Mouse (Mus musculus) brown adipose tissue, adult 24 weeks (tissue): ENCODE measurements around the gene Gtpbp2. TPM values are rescaled to one million over a fixed set of nuclear protein-coding genes. Genes with fewer than 3 reads are reported as not detected.

Experiments
- H3K27ac ChIP-seq: fragments of 200-500 bp; replicated peaks from 2 replicates; pipeline ENCODE4 v1.5.1; 2012; ENCODE audit warnings: low read depth, mild to moderate bottlenecking, low read length
- H3K4me1 ChIP-seq: fragments of 200-500 bp; 2 replicates; pipeline ENCODE4 v1.6.1; 2012; ENCODE audit warnings: low read length, mixed read lengths; ENCODE audit not compliant: control insufficient read depth, insufficient read depth, insufficient read length
- H3K4me3 ChIP-seq: fragments of 200-500 bp; 2 replicates; pipeline ENCODE4 v1.5.1; 2012; ENCODE audit warnings: low read depth, mild to moderate bottlenecking, low read length, moderate library complexity; ENCODE audit not compliant: insufficient read depth
- polyA plus RNA-seq: library from polyadenylated mRNA; stranded (reverse); fragments of >200 nt; gene quantifications from 2 replicates; pipeline ENCODE4 v1.2.4, GENCODE M21; 2012; ENCODE audit not compliant: missing spikeins, insufficient read depth, insufficient read length

The Gtpbp2 gene
- polyA plus RNA-seq, result 19.3 and 23.4 TPM in 2 replicates

DNA sequence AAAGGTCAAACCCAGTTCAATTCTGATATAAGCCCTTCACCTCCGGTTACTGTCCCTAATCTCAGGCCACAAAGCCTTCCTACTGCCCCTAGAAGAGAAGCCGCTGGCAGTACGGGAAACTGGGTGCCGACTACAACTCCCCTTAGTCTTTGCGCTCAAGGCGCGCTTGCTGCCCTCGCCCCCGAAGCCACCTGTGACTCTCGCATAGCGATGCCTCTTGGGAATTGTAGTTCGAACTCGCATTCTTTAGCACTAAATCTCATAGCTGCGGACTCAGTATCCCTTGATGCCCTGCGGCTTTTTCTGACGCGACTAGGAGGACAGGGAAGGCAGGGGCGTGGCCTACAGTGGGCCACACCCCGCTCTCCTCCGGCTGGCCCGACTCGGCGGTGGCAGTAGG lies at the start of gene Gtpbp2:
Gene Gtpbp2, plus strand, starts transcription at position 347 of the 400 bp plus-strand sequence.
- H3K27ac ChIP-seq, result peak within 1 kb of the TSS; percentile 99
- peaks cover 16% of the 10 kb centered on the region for H3K4me1 ChIP-seq
- peak within 1 kb of the TSS; percentile 83 for H3K4me3 ChIP-seq

DNA sequence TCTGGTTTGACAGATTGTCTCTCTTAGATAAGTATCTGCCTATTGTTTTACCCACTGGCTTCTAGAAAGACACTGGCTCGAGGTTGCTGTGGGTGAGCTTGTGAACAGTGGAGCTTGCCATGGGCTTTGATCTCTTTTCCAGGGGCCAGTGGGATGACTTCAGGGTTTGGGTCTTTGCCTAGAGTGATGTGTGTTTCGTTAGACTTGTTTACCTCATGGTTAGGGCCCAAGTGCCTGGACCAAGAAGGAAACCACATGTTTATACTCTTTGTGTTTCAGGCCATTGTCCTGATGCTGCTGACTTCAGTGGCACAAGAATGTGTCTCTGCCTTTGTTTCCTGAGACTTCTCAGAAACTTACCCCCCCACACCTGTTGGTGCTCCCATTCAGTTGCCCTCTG lies 45.3 kb upstream of the Gtpbp2 start:
- no peak overlapping the region for H3K27ac ChIP-seq
- H3K4me1 ChIP-seq, result 0 out of 2 replicates have a peak, but pooled peaks cover 5% of the 10 kb centered on the region
- no peak overlapping the region for H3K4me3 ChIP-seq

DNA sequence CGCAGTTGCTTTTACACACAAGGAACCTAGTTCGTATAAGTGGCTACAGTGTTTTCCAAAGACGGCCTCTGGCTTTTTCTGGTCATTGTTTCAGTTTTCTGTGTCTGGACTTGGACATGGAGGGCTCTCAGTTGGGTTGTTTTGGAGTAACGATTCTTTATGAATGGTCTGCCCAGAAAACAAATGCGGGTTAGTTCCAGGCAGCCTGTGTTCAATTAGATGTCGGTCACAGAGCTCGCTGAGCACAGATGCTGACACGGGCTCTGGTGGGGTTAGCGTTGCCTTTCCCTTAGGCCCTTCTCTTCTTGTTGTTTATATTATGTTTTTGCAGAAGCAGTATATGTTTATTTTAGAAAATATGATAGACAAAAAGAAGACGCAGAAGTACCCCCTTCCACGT lies 44.7 kb upstream of the Gtpbp2 start:
- H3K4me1 ChIP-seq, result 0 out of 2 replicates have a peak, but pooled peaks cover 5% of the 10 kb centered on the region
- H3K27ac ChIP-seq, result no peak overlapping the region
- H3K4me3 ChIP-seq, result no peak overlapping the region

DNA sequence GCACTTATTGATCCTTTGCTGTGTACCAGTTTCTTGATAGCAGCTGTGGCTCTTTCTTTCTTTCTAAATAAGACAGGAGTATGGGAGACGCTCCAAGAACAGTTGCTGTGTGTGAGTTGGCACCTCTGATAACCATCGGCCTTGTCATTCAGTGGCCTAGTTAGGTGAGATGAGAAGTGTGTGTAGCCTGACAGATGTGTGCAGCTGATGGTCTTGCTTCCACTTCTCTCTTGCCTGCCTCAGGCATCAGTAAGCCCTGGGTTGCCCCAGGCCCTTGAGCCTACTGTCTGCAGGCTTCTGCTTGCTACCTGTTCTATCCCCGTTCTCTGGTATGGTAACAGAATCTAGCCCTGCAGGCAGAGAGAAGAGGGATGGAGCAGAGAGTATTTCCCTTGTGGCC lies 44.0 kb upstream of the Gtpbp2 start:
- H3K4me3 ChIP-seq, result no peak overlapping the region
- 0 out of 2 replicates have a peak, but pooled peaks cover 5% of the 10 kb centered on the region for H3K4me1 ChIP-seq
- no peak overlapping the region for H3K27ac ChIP-seq

DNA sequence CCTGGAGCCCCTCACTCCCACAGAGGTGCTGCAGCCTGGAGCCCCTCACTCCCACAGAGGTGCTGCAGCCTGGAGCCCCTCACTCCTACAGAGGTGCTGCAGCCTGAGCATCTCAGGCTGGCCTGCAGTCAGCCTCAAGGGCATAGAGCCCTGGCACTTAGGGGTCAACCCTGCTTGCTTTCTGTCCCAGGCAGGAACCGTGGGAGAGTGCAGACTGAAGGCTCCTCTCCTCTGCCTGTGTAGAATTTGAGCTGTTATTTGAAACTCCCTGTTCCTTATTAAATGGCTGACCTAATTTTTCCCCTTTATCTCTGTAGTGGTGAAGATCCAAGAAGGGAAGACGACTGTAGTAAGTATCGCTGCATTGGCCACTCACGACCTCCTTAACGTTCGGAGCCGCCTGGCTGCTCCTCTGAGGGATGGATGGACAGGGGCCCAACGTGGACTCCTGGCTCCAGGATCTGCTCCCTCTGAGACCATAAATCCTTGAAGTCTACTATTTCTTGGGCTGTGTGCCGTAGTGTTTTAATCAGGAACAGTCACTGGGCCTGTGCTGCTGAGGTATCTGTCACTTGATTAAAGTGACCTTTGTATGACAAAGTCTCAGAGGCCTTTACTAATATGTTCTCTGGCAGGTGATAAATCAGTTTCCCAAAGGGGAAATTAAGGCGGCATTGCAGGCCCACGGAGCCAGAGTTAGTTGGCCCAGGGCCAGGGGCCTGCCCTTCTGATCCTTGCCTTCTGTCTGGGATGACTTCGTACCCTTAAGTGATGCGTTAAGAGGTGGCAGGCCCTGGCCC lies 43.0 kb upstream of the Gtpbp2 start:
- Histone ChIP-seq H3K4me1 (0 out of 2 replicates have a peak, but pooled peaks cover 5% of the 10 kb centered on the region), H3K4me3 (no peak overlapping the region), H3K27ac (no peak overlapping the region)

DNA sequence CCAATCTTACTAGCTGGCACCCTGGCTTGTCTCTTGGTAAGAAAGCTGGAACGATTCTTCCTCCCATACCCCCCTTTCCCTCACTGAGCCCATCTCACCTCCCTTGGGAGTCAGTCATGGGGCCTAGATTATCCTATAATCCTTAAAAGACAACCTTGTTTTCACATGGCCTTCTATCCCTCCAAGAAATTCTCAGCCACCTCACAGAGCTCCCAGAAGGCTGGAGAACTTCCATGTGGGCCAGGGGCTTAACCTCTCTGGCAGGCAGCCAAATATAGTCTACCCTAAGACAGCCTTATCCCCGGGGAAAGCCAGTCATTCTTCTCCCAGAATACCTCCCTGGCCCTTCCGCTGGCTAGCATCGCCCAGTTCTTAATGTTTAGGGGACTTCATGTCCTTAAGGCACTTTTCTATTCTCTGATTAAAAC lies 42.4 kb upstream of the Gtpbp2 start:
- 0 out of 2 replicates have a peak, but pooled peaks cover 5% of the 10 kb centered on the region for H3K4me1 ChIP-seq
- no peak overlapping the region for H3K4me3 ChIP-seq
- H3K27ac ChIP-seq, result no peak overlapping the region

DNA sequence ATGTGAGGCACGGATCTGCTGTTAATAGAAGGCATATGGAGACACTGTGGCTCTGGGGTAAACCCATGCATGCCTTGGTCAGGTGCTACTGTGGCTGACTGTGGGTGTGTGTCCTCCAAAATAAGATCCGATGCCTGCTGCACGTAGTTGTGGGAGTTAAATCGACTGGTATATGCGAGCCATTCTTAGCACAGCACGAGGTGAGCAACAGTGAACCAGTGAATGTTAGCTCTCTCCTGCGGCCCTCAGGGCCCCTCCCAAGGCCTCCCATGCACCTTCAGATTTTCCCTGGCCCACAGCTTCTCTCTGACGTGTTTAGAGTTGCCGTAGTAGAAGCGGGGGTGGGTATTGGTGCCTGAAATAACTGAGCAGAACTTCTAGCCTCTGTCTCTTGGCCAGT lies 41.2 kb upstream of the Gtpbp2 start:
- Histone ChIP-seq H3K27ac (no peak overlapping the region), H3K4me1 (0 out of 2 replicates have a peak, but pooled peaks cover 5% of the 10 kb centered on the region), H3K4me3 (no peak overlapping the region)

DNA sequence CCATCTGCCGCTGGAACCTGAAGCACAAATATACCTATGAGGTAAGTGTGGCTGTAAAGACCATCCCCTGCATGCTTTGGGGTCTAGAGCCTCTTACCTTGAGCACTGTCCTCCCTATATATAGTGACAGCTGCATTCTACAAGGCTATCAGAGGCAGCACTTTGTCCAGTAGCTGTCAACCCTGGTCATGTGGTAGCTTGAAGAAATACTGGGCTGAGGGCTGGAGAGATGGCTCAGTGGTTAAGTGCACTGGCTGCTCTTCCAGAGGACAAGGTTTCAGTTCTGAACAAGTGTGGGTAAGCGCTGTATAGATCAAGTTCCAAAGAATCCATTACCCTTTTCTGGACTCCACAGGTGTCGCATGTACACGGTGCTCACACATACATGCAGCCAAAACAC lies 38.0 kb upstream of the Gtpbp2 start:
- Histone ChIP-seq H3K27ac (no peak overlapping the region), H3K4me1 (no peaks in the 10 kb centered on the region)

DNA sequence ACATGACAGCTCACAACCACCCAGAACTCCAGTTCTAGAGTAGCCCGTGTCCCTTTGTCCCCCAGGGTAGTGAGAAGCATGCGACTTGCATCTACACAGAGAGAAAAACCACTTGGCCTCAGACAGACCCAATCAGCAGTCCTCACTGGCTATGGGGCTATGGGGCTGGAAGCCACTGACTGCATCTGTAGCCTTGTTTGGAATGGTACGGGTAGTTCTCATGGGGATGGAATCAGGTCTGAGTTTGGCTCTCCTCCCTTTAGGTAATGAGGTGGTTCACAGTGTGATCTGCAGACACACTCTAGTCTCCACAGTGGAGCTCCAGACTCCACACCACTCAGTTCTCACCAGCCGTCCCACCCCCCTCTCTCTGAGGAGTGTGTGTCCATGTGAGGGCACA lies 37.5 kb upstream of the Gtpbp2 start:
- H3K27ac ChIP-seq, result no peak overlapping the region
- no peak overlapping the region for H3K4me3 ChIP-seq
- H3K4me1 ChIP-seq, result no peaks in the 10 kb centered on the region

More for the DNA sequence above, 38.0 kb upstream of the Gtpbp2 start:
- H3K4me3 ChIP-seq, result no peak overlapping the region

DNA sequence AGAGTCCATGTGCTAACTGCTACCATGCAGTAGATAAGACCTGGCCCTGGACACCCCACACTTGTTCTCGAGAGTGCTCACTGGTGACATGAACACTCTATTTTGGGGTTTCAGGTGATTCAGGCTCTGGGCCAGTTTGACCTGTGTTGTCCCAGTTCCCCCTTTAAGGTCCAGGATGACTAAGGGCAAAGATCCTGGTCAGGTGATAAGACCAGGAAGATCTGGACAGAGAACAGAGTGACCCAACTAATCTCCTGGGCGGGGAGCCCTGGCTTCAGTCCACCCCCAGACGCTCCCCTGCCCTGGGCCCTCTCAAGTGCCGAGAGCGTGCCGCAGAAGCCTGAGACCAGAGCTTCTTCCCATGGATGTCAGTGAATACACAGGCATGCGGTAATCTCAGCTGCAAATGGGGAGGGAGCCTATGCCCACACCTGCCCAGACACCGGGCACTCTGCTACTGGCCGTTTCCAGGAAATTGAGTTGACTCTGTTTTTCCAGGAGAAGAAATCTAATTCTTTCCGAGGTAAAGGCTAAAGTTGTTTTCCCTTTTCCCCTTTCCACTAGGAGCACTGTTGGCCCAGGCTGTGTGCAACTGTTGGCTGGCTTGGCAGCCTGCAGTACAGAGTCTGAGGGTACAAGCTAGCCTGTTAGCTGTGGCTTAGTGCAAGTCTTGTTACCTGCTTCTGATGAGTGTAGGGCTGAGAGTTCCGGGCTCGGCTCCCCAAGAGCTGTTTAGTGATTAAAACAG lies 36.7 kb upstream of the Gtpbp2 start:
- Histone ChIP-seq H3K4me3 (no peak overlapping the region), H3K4me1 (no peaks in the 10 kb centered on the region), H3K27ac (no peak overlapping the region)

DNA sequence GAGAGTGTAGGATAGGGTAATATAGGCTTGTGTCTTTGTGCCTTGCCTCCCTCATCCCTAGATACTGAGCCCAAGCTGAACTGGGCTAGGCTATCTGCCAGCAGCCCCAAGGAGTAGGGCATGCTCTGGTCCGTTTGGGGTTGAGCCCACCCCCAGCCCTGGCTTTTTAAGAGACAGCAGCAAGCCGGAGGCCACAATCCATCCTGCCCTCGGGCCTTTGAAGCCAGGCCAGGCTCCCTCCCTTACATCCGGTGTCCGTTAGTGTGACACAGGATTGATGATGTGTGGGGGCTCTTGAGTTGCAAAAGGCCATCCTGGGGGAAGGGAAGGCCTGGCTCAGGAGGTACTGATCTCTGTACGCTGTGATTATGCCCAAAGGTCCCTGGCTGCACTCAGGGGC lies 34.2 kb upstream of the Gtpbp2 start:
- Histone ChIP-seq H3K27ac (no peak overlapping the region), H3K4me3 (no peak overlapping the region), H3K4me1 (no peaks in the 10 kb centered on the region)

DNA sequence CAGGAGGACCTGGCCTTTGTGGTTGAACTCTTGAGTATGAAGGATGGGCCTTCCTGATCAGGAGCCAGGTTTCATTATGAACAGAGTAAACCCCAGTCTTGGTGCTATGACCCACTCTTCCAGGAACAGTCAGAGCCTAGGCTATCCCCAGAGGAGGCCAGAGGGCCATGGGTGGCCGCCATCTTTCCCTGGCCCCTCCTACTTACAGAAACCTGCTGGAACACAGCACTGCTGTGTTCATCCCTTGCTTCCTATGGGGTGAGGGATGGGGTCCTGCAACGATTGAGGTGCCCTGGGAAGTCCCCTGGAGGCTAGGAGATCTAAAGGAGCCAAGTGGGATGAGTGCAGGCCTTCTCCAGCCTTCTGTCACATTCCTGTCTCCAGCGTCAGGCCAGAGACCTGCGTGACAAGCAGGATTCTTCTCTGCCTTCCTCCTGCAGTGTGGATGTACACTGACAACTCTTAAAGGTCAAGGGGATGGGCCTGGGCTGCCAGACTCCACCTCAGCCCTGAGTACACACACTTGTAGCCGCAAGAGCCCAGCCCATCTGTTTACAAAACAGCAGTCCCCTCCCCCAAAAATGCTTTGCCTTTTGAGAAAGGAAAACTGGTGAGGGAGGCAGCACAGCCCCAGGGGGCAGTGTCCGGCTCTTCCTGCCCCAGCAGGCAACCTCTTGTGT lies 32.9 kb upstream of the Gtpbp2 start:
- no peak overlapping the region for H3K27ac ChIP-seq
- no peaks in the 10 kb centered on the region for H3K4me1 ChIP-seq
- H3K4me3 ChIP-seq, result no peak overlapping the region

DNA sequence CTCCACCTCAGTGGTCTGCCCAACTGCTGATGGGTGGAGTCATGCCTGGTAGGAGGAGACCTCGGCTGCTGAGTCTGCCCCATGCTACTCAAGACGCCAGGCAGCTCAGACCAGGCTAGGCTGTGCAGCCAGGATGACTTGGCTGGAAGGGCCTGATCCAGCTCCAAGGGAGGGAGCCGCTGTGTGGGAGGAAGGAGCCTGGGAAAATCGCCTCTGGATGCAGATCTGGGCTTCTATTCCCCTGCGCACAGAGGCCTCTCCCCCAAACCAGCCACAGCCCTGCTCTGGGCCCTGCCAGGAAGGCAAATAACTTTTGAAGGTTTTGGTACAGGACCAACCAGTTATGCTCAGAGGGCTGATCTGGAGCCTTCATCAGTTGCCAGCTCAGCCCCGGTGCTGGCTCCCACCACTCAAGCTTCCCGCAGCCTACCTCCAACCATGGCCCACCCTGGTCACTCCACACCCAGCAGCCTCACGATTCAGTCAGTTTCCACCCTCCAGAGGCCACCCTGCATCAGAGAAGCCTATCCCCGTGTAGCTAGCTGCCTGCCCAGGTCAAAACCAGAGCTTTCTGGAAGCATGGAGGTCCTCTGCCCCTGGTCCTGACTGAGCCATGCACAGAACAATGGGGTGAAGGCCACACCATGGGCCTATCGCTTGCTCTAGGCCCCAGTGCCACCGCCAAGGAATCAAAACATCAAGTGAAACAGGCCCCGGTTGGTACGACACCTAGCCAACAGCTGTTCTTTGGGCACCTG lies 30.9 kb upstream of the Gtpbp2 start:
- Histone ChIP-seq H3K4me3 (no peak overlapping the region), H3K27ac (no peak overlapping the region), H3K4me1 (no peaks in the 10 kb centered on the region)

DNA sequence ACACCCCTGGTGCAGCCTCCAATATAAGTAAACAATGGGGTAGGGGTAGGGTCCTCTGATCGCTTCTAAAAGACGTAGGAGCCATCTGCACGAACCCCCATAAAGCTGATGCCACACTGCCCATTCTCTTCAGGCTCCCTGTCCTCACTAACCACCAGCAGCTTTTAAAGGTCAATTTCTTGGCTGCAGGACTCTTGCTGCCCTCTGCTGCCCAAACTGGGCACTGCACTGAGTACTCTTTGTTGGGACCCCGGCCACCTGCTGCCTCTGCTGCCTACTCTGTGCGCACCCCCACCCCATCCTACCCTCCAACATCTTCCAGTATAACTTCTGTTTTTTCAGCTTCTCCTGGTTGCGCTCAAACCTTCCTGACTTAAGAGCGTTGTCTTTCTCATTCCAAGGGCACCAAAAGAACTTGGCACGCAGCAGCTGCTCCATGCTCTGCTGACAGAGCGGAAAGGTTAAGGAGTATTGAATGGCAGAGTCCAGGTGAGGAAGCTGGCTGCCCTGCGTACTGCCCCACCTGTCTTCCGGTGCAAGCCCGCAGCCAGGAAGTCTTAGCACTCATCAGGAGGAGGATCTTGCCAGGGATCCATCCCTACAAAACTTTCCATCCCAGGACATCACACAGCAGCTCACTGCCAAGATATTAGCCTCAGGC lies 28.6 kb upstream of the Gtpbp2 start:
- no peak overlapping the region for H3K4me3 ChIP-seq
- no peaks in the 10 kb centered on the region for H3K4me1 ChIP-seq
- no peak overlapping the region for H3K27ac ChIP-seq
